Comparison of ENCODE assay signal across 17 mouse cellular contexts in genomic region chr6:13920809-13921760, GRCm38 (mm10). TPM values are rescaled to one million over a fixed set of nuclear protein-coding genes. Genes with fewer than 3 reads are reported as not detected.
DNase-seq lines count a peak whose midpoint lies in the region; ATAC-seq and TF ChIP-seq lines count a peak whose summit lies in the region.
"Had no signal": no experiment of that assay in that cellular context is flagged by ENCODE, and none has a peak within 500 bp of the region (broad histone marks: within the 10 kb centered on the region; RNA-seq: fewer than 3 reads in every experiment).

No protein-coding gene starts in this region.

- 59% methylated on average over 9 of the region's 9 CpGs for WGBS in forebrain, embryonic 13.5 days
- WGBS in forebrain, embryonic 11.5 days: 82% methylated on average over 9 of the region's 9 CpGs
- WGBS in neural tube, embryonic 12.5 days: 70% methylated on average over 9 of the region's 9 CpGs
- WGBS in neural tube, embryonic 15.5 days: 56% methylated on average over 9 of the region's 9 CpGs
- 64% methylated on average over 9 of the region's 9 CpGs for WGBS in hindbrain, postnatal 0 days
- WGBS in kidney, embryonic 16.5 days: 78% methylated on average over 9 of the region's 9 CpGs

- no peaks in the 10 kb centered on the region for H3K27me3 ChIP-seq in forebrain, embryonic 13.5 days
- H3K27me3 ChIP-seq in forebrain, embryonic 11.5 days (ENCODE audit: control insufficient read depth, insufficient read depth, low read length): no peaks in the 10 kb centered on the region
- H3K27me3 ChIP-seq in neural tube, embryonic 12.5 days (replicated peaks): no peaks in the 10 kb centered on the region
- H3K27me3 ChIP-seq in neural tube, embryonic 15.5 days (replicated peaks): no peaks in the 10 kb centered on the region
- no peaks in the 10 kb centered on the region for H3K27me3 ChIP-seq in hindbrain, postnatal 0 days (ENCODE audit: insufficient read depth, low read length)
- H3K27me3 ChIP-seq in kidney, embryonic 16.5 days (ENCODE audit: insufficient read depth, low read length): no peaks in the 10 kb centered on the region
- H3K27me3 ChIP-seq: liver, embryonic 13.5 days had no signal

- no peaks in the 10 kb centered on the region for H3K9me3 ChIP-seq in forebrain, embryonic 13.5 days (replicated peaks)
- no peaks in the 10 kb centered on the region for H3K9me3 ChIP-seq in forebrain, embryonic 11.5 days (ENCODE audit: control insufficient read depth, low read length)
- H3K9me3 ChIP-seq in neural tube, embryonic 12.5 days: no peaks in the 10 kb centered on the region
- H3K9me3 ChIP-seq in neural tube, embryonic 15.5 days (replicated peaks): no peaks in the 10 kb centered on the region
- H3K9me3 ChIP-seq in hindbrain, postnatal 0 days (ENCODE audit: low read length): no peaks in the 10 kb centered on the region
- H3K9me3 ChIP-seq in kidney, embryonic 16.5 days (ENCODE audit: low read length): no peaks in the 10 kb centered on the region
- H3K9me3 ChIP-seq: liver, embryonic 13.5 days had no signal

- no peaks in the 10 kb centered on the region for H3K4me1 ChIP-seq in forebrain, embryonic 13.5 days
- no peaks in the 10 kb centered on the region for H3K4me1 ChIP-seq in forebrain, embryonic 11.5 days (replicated peaks; ENCODE audit: control insufficient read depth, insufficient read depth, low read length)
- H3K4me1 ChIP-seq in neural tube, embryonic 12.5 days: no peaks in the 10 kb centered on the region
- no peaks in the 10 kb centered on the region for H3K4me1 ChIP-seq in neural tube, embryonic 15.5 days
- H3K4me1 ChIP-seq in hindbrain, postnatal 0 days (ENCODE audit: insufficient read depth, low read length): no peaks in the 10 kb centered on the region
- H3K4me1 ChIP-seq in kidney, embryonic 16.5 days (ENCODE audit: insufficient read depth, low read length): no peaks in the 10 kb centered on the region
- H3K4me1 ChIP-seq: liver, embryonic 13.5 days had no signal

- no peak overlapping the region for H3K4me2 ChIP-seq in forebrain, embryonic 13.5 days
- H3K4me2 ChIP-seq in forebrain, embryonic 11.5 days (ENCODE audit: low read depth, low read length, severe bottlenecking): no peak overlapping the region
- H3K4me2 ChIP-seq in neural tube, embryonic 12.5 days (replicated peaks): no peak overlapping the region
- H3K4me2 ChIP-seq in neural tube, embryonic 15.5 days: no peak overlapping the region
- H3K4me2 ChIP-seq in hindbrain, postnatal 0 days (ENCODE audit: low read depth, low read length): no peak overlapping the region
- H3K4me2 ChIP-seq in kidney, embryonic 16.5 days (replicated peaks; ENCODE audit: low read depth, low read length): no peak overlapping the region
- H3K4me2 ChIP-seq: liver, embryonic 13.5 days had no signal

- H3K9ac ChIP-seq in forebrain, embryonic 13.5 days: no peak overlapping the region
- no peak overlapping the region for H3K9ac ChIP-seq in forebrain, embryonic 11.5 days (ENCODE audit: low read length)
- H3K9ac ChIP-seq in neural tube, embryonic 12.5 days: no peak overlapping the region
- no peak overlapping the region for H3K9ac ChIP-seq in neural tube, embryonic 15.5 days (replicated peaks)
- no peak overlapping the region for H3K9ac ChIP-seq in hindbrain, postnatal 0 days (replicated peaks; ENCODE audit: low read length)
- no peak overlapping the region for H3K9ac ChIP-seq in kidney, embryonic 16.5 days (replicated peaks; ENCODE audit: low read length)
- H3K9ac ChIP-seq: liver, embryonic 13.5 days had no signal

- H3K36me3 ChIP-seq in forebrain, embryonic 13.5 days (ENCODE audit: poor library complexity, severe bottlenecking): no peaks in the 10 kb centered on the region
- H3K36me3 ChIP-seq in forebrain, embryonic 11.5 days (ENCODE audit: control insufficient read depth, insufficient read depth, low read length): no peaks in the 10 kb centered on the region
- no peaks in the 10 kb centered on the region for H3K36me3 ChIP-seq in neural tube, embryonic 12.5 days
- H3K36me3 ChIP-seq in neural tube, embryonic 15.5 days: no peaks in the 10 kb centered on the region
- no peaks in the 10 kb centered on the region for H3K36me3 ChIP-seq in hindbrain, postnatal 0 days (ENCODE audit: insufficient read depth, low read length)
- no peaks in the 10 kb centered on the region for H3K36me3 ChIP-seq in kidney, embryonic 16.5 days (ENCODE audit: insufficient read depth, low read length)
- H3K36me3 ChIP-seq: liver, embryonic 13.5 days had no signal

- H3K27ac ChIP-seq in forebrain, embryonic 13.5 days: peak overlapping the region; percentile 20; the same call in 1 of the 2 replicates
- H3K27ac ChIP-seq in forebrain, embryonic 11.5 days (ENCODE audit: low read depth, low read length): no peak overlapping the region
- no peak overlapping the region for H3K27ac ChIP-seq in neural tube, embryonic 12.5 days
- no peak overlapping the region for H3K27ac ChIP-seq in neural tube, embryonic 15.5 days (replicated peaks)
- H3K27ac ChIP-seq in hindbrain, postnatal 0 days: no peak overlapping the region
- no peak overlapping the region for H3K27ac ChIP-seq in kidney, embryonic 16.5 days (ENCODE audit: low read length)
- H3K27ac ChIP-seq: kidney, postnatal 0 days; left cerebral cortex, adult 2 months; liver, embryonic 13.5 days had no signal

- no peak overlapping the region for H3K4me3 ChIP-seq in forebrain, embryonic 13.5 days
- no peak overlapping the region for H3K4me3 ChIP-seq in forebrain, embryonic 11.5 days (ENCODE audit: low read depth, low read length)
- no peak overlapping the region for H3K4me3 ChIP-seq in neural tube, embryonic 12.5 days
- H3K4me3 ChIP-seq in neural tube, embryonic 15.5 days (replicated peaks): no peak overlapping the region
- H3K4me3 ChIP-seq in hindbrain, postnatal 0 days (ENCODE audit: low read length): no peak overlapping the region
- H3K4me3 ChIP-seq in kidney, embryonic 16.5 days (ENCODE audit: low read length): no peak overlapping the region
- H3K4me3 ChIP-seq: left cerebral cortex, adult 2 months; liver, embryonic 13.5 days had no signal

- peak; percentile 88 for ATAC-seq in forebrain, embryonic 13.5 days
- no peak for ATAC-seq in forebrain, embryonic 11.5 days (replicated peaks; ENCODE audit: low FRiP score)
- peak; percentile 60 for ATAC-seq in neural tube, embryonic 12.5 days (ENCODE audit: low FRiP score, low read depth)
- ATAC-seq in neural tube, embryonic 15.5 days (ENCODE audit: low FRiP score): no peak
- peak; percentile 40; the same call in 1 of the 2 replicates for ATAC-seq in hindbrain, postnatal 0 days
- no peak for ATAC-seq in kidney, embryonic 16.5 days (ENCODE audit: low FRiP score, low TSS enrichment)
- ATAC-seq: inflammation-experienced regulatory T-cells, adult 6 months had no signal

- TF ChIP-seq CTCF in hindbrain, postnatal 0 days (IDR thresholded peaks at IDR 0.05; ENCODE audit: low read depth): no peak

- no peak for DNase-seq in forebrain, embryonic 11.5 days (ENCODE audit: low spot score)
- DNase-seq in hindbrain, postnatal 0 days (ENCODE audit: low spot score): no peak
- no peak for DNase-seq in retina, postnatal 1 day
- DNase-seq: adrenal gland, postnatal 10 days; cerebellum, adult 9-11 months; kidney, adult 18-20 months; liver, embryonic 13.5 days; lung, adult 2 months; thymus, adult 2 months; thymus, postnatal 4 days had no signal

RNA-seq across cellular contexts. Expression of gene 2610001J05Rik, which starts 49.8 kb away (rescaled TPM):
- 98.9 and 101 TPM in 2 replicates for polyA plus RNA-seq in forebrain, embryonic 13.5 days (2015; fragmentation: Nextera tagmentation; extraction: Ambion mirVana)
- polyA plus RNA-seq in forebrain, embryonic 11.5 days (2014; fragmentation: Nextera tagmentation; extraction: Ambion mirVana): 80.8 and 87.1 TPM in 2 replicates
- polyA plus RNA-seq in neural tube, embryonic 12.5 days (2016; fragmentation: Nextera tagmentation; extraction: Ambion mirVana): 84.8 and 88.7 TPM in 2 replicates
- 107 and 111 TPM in 2 replicates for polyA plus RNA-seq in neural tube, embryonic 15.5 days (2015; fragmentation: Nextera tagmentation; extraction: Ambion mirVana)
- total RNA-seq in hindbrain, postnatal 0 days (2014; rRNA removed): 9.8 and 15.6 TPM in 2 replicates
- polyA plus RNA-seq in hindbrain, postnatal 0 days (2015; fragmentation: Nextera tagmentation; extraction: Ambion mirVana): 122 TPM in 2 replicates
- 98.8 and 101 TPM in 2 replicates for polyA plus RNA-seq in kidney, embryonic 16.5 days (2015; fragmentation: Nextera tagmentation; extraction: Ambion mirVana)

Comparison
In these comparisons a context has a peak if more than half of its experiments do, and no peak if none do; other contexts are left out.
1. ATAC-seq: peak in forebrain, embryonic 13.5 days (single experiment), neural tube, embryonic 12.5 days (single experiment) and hindbrain, postnatal 0 days (single experiment); none in forebrain, embryonic 11.5 days (single experiment), neural tube, embryonic 15.5 days (single experiment) and kidney, embryonic 16.5 days (single experiment).